Mouse (Mus musculus) midbrain, embryonic 14.5 days (tissue): ENCODE measurements at regions not wholly inside any gene's neighbourhood (a gene's known extent, or its start where the extent isn't known, plus 50 kb on each side); places are given as distances from the start of the nearest gene placed in this dataset.

Source experiments
- ATAC-seq: fragments of 200-750 bp; cut with Nextera tagmentation; 2 replicates; pipeline ENCODE4 v1.8.0; 2017; ENCODE audit warnings: moderate number of reproducible peaks, moderate library complexity; ENCODE audit not compliant: low FRiP score, low TSS enrichment
- DNase-seq: peaks from one replicate; pipeline ENCODE4 v3.0.0-alpha.2; 2015
- H3K27ac ChIP-seq: fragments of 300-500 bp; sonication (generic); replicated peaks from 2 replicates; pipeline ENCODE4 v1.5.1; 2014; ENCODE audit warnings: mild to moderate bottlenecking, low read depth, low read length, moderate library complexity
- H3K27me3 ChIP-seq: fragments of 300-500 bp; sonication (generic); 2 replicates; pipeline ENCODE4 v1.6.1; 2014; ENCODE audit warnings: low read length, control low read depth, mixed read lengths; ENCODE audit not compliant: control insufficient read depth, insufficient read depth
- H3K36me3 ChIP-seq: fragments of 300-500 bp; sonication (generic); 2 replicates; pipeline ENCODE4 v1.6.1; 2014; ENCODE audit warnings: low read length, control low read depth; ENCODE audit not compliant: control insufficient read depth, insufficient read depth
- H3K4me1 ChIP-seq: fragments of 300-500 bp; sonication (generic); 2 replicates; pipeline ENCODE4 v1.6.1; 2014; ENCODE audit warnings: mild to moderate bottlenecking, antibody characterized with exemption, low read length, control low read depth; ENCODE audit not compliant: control insufficient read depth, insufficient read depth
- H3K4me2 ChIP-seq: fragments of 300-500 bp; sonication (generic); 2 replicates; pipeline ENCODE4 v1.6.1; 2014; ENCODE audit warnings: mild to moderate bottlenecking, low read length, moderate library complexity
- H3K4me3 ChIP-seq: fragments of 300-500 bp; sonication (generic); replicated peaks from 2 replicates; pipeline ENCODE4 v1.5.1; 2014; ENCODE audit warnings: low read depth, low read length
- H3K9ac ChIP-seq: fragments of 300-500 bp; sonication (generic); replicated peaks from 2 replicates; pipeline ENCODE4 v1.6.1; 2014; ENCODE audit warnings: mild to moderate bottlenecking, low read length, moderate library complexity
- H3K9me3 ChIP-seq: fragments of 300-500 bp; sonication (generic); 2 replicates; pipeline ENCODE4 v1.6.1; 2016; ENCODE audit warnings: low read length, control low read depth, mixed read lengths; ENCODE audit not compliant: control insufficient read depth
- WGBS: fragments of 180-500 bp; shearing (Covaris S2); extraction: QIAGEN DNeasy Blood & Tissue Kit; methylation state at CpG from one replicate; pipeline ENCODE4 v1.1.7; 2014; 5-methylcytosine and 5-hydroxymethylcytosine counted together

DNA sequence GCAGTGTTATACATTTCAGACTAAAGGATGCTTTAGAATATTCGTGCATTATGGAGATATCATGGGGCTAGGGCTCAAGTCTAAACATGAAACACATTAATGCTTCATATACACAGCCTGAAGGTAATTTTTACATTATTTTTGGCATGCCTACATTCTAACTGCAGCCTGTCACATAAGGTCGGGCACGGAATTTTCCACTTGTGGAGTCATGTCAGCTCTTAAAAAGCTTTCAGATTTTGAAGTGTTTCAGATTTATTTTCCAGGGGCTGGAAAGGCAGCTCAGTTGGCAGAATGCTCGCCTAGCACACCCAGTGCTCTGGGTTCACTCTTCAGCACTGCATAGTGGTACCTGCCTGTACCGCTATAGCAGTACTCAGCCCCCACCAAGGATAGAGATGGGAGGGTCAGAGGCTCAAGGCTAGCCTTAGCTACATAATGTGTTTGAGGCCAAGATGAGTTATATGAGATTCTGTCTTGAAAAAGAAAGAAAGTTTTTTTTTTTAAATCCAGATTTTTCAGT is 214.6 kb upstream of the Jarid2 start:
- Histone ChIP-seq H3K4me1 (0 out of 2 replicates have a peak, but pooled peaks cover 4% of the 10 kb centered on the region), H3K27me3 (no peaks in the 10 kb centered on the region), H3K36me3 (no peaks in the 10 kb centered on the region), H3K4me2 (no peak overlapping the region), H3K9ac (no peak overlapping the region), H3K4me3 (no peak overlapping the region), H3K9me3 (no peaks in the 10 kb centered on the region), H3K27ac (no peak overlapping the region)
- WGBS, result 87% methylated on average over 5 of the region's 5 CpGs
- DNase-seq (no peak), ATAC-seq (no peak)

DNA sequence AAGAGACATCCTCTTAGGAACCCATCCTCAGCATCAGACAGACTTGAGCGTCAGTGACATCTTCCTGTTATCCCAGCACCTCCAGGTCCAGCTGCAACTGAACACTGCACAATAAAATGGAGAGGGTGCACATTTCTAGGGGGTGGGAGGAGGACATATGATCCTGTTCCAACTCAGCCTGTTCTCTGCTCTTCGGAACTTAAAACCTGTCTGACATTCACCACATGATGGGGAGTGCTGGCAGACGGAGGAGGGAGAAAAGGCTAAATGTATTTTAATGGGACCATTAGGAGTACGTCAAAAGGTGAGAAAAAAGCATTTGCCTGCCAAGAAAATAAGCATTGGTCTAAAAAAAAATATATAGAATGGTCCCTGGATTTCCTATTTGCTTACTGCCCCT is 212.4 kb upstream of the Jarid2 start:
- 88% methylated on average over 4 of the region's 4 CpGs for WGBS
- Histone ChIP-seq H3K27ac (no peak overlapping the region), H3K4me1 (0 out of 2 replicates have a peak, but pooled peaks cover 4% of the 10 kb centered on the region), H3K9ac (no peak overlapping the region), H3K4me3 (no peak overlapping the region), H3K36me3 (no peaks in the 10 kb centered on the region), H3K9me3 (no peaks in the 10 kb centered on the region), H3K4me2 (no peak overlapping the region), H3K27me3 (no peaks in the 10 kb centered on the region)
- DNase-seq (no peak), ATAC-seq (no peak)

DNA sequence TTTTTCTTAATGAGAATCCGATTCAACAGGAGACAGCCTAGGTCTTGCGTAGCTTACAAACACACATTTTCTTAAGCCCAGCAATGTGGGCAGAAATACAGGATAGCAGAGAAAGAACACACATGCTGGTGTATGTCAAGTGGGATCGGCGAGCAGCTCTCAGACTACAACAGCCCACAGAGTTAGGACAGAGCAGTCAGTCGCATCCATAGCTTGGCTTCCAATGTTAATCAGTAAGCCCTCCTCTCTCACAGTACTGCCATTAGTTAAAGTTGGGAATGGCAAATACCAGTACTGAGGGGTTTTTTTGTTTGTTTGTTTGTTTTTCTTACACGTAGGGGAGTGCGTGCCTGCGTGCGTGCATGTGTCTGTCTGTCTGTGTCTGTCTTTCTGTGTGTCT is 212.0 kb upstream of the Jarid2 start:
- Histone ChIP-seq H3K27ac (no peak overlapping the region), H3K27me3 (no peaks in the 10 kb centered on the region), H3K9ac (no peak overlapping the region), H3K4me1 (0 out of 2 replicates have a peak, but pooled peaks cover 4% of the 10 kb centered on the region), H3K4me3 (no peak overlapping the region), H3K36me3 (no peaks in the 10 kb centered on the region), H3K4me2 (no peak overlapping the region), H3K9me3 (no peaks in the 10 kb centered on the region)
- DNase-seq (no peak), ATAC-seq (no peak)
- WGBS, result 90% methylated on average over 9 of the region's 9 CpGs

DNA sequence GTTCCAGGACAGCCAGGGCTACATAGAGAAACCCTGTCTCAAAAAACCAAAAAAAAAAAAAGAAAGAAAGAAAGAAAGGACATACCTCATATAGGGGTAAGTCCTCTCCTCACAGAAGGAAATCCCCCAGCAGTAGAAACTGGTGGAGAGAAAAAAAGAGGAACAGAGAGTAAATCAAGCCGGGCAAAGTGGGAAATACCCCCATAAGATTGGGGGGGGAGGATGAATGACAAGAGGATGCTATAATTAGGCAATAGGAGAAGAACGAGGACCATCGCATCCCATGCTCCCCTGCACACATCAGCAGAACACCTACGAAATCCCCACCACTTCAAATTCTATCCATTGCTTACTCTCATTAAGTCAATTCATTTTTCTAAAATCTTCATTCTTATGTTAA is 211.1 kb upstream of the Jarid2 start:
- Histone ChIP-seq H3K4me3 (no peak overlapping the region), H3K9me3 (no peaks in the 10 kb centered on the region), H3K9ac (no peak overlapping the region), H3K27ac (no peak overlapping the region), H3K4me2 (no peak overlapping the region), H3K4me1 (0 out of 2 replicates have a peak, but pooled peaks cover 4% of the 10 kb centered on the region), H3K27me3 (no peaks in the 10 kb centered on the region), H3K36me3 (no peaks in the 10 kb centered on the region)
- DNase-seq, result no peak
- ATAC-seq, result no peak
- WGBS, result 93% methylated on average over 4 of the region's 4 CpGs

DNA sequence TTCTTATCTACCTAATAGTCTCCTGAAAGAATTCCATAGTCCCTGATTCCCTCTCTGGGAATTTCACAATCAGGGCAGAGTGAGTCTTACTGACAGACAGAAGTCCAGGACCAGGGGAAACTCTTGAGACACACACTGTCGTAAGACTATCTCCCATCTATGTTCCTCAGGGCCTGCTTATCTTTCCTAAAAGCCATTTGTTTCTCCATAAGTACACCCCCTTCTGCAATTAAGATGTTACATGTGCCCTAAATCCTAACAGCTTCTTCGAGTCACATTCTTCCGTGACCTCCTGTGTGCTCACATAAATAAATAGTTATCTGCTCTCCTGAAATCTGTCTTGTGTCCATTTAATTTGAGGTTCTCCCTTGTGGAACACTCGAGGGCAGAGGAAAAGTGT is 205.8 kb upstream of the Jarid2 start:
- DNase-seq (no peak), ATAC-seq (no peak)
- no peak overlapping the region for H3K9ac ChIP-seq
- H3K4me1 ChIP-seq, result no peaks in the 10 kb centered on the region
- no peaks in the 10 kb centered on the region for H3K9me3 ChIP-seq
- no peaks in the 10 kb centered on the region for H3K27me3 ChIP-seq
- H3K4me2 ChIP-seq, result no peak overlapping the region
- H3K27ac ChIP-seq, result no peak overlapping the region
- no peaks in the 10 kb centered on the region for H3K36me3 ChIP-seq
- H3K4me3 ChIP-seq, result no peak overlapping the region
- WGBS, result 80% methylated on average over 4 of the region's 4 CpGs

DNA sequence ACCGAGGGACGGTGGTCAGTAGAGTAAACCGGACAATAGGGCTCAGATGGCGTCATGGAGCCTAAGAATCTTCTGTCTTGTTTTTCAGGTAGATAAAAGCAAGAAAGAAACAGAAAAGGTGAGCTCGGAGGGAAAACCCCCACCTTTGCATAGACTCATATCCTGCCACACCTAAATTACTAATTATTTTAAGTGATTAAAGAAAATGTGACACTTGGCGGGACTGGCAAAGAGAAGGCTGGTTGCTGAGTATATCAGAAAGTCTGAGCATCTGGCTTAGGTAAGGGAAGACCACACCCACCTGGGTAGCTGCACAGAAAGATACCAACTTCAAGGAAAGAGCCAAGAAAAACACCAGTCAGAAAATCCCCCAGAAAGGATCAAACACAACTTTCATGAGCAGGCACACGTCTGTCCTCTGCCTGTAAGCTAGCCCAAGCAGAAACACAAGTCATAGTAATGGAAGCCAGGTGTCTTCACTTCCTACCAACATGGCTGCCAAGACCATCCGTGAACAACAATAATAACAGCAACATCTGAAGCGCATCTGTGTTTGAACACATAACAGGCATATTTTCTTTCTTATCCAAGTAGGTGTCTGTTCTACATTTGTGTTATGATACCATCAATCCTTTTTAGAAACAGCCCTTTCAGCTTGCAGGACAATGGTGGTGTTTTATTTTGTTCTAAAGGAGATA is 198.3 kb upstream of the Jarid2 start:
- WGBS, result 95% methylated on average over 9 of the region's 9 CpGs
- no peaks in the 10 kb centered on the region for H3K4me1 ChIP-seq
- H3K36me3 ChIP-seq, result no peaks in the 10 kb centered on the region
- no peak overlapping the region for H3K9ac ChIP-seq
- DNase-seq (no peak), ATAC-seq (no peak)
- H3K27me3 ChIP-seq, result no peaks in the 10 kb centered on the region
- no peak overlapping the region for H3K4me3 ChIP-seq
- no peak overlapping the region for H3K27ac ChIP-seq
- H3K9me3 ChIP-seq, result no peaks in the 10 kb centered on the region
- no peak overlapping the region for H3K4me2 ChIP-seq

DNA sequence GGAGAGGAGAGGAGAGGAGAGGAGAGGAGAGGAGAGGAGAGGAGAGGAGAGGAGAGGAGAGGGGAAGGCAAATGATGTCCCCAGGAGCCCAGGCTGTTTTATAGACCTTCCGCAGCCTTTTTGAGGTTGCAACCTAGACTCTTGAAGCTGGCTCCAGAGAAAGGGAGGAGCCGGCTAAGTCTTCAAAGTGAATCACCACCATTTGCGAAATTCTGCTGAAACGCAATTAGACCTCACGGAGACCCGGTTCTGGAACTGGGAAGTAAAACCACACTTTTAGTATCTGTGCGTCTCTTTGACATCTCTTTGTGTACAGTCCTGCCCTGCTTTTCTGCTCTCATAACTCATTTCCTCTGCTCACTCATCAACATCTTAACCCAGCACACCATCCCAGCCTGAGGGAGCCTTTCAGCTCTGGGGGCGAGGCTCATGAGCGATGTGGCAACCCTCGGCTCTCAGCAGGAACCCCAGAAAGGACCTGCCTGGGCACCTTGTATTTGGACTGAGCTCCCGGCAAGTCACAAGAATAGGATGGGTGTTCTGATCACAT is 196.6 kb upstream of the Jarid2 start:
- H3K4me1 ChIP-seq, result no peaks in the 10 kb centered on the region
- H3K9me3 ChIP-seq, result no peaks in the 10 kb centered on the region
- WGBS, result 91% methylated on average over 11 of the region's 11 CpGs
- H3K9ac ChIP-seq, result no peak overlapping the region
- H3K36me3 ChIP-seq, result no peaks in the 10 kb centered on the region
- ATAC-seq (no peak), DNase-seq (no peak)
- H3K4me3 ChIP-seq, result no peak overlapping the region
- H3K27me3 ChIP-seq, result no peaks in the 10 kb centered on the region
- no peak overlapping the region for H3K4me2 ChIP-seq
- H3K27ac ChIP-seq, result no peak overlapping the region

DNA sequence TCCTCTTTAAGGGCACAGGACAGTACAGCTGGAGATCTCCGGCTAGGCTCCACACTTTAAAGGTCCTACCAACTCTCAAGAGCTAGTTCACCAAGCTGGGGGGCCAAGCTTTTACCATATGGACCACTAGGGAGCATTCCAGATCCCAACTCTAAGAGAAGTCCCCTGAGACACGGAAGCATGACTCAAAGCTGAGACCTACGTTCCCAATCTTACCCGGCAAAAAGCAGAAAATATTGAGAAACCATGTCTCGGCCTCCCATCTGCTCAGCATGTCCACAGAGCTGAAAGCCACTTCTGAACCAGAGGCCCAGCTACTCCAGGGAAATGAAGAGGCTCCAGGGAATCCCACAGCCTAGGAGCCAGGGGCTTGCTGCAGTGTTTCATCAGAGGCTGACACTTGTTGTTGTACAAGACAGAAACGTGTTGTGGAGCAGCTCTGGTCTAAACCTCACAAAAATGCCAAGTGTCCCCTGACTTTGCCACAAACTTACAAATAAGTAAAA is 194.6 kb upstream of the Jarid2 start:
- no peak for ATAC-seq
- no peak overlapping the region for H3K4me2 ChIP-seq

DNA sequence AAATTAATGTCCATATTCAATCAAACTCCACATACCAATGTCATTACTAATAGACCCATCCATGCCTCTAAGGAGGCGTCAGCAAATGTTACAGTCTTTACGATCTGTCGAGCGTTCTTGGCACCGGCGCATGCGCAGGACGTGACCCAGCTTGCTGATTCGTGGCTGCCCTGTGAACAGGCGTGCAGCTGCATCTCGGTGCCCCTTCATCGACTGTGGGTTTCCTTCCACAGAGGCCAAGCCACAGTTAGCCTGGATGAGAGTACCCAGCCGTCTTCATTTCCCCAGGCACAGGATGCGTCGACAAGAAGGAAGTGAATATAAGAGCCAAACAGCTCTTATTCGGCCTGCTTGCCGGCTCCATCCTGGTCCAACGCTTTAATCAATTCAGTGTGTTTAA is 193.8 kb upstream of the Jarid2 start:
- DNase-seq (peak; percentile 14), ATAC-seq (no peak)
- H3K36me3 ChIP-seq, result no peaks in the 10 kb centered on the region
- no peak overlapping the region for H3K4me3 ChIP-seq
- no peak overlapping the region for H3K9ac ChIP-seq
- WGBS, result 90% methylated on average over 18 of the region's 18 CpGs
- no peaks in the 10 kb centered on the region for H3K4me1 ChIP-seq
- H3K27ac ChIP-seq, result no peak overlapping the region
- H3K9me3 ChIP-seq, result no peaks in the 10 kb centered on the region
- no peaks in the 10 kb centered on the region for H3K27me3 ChIP-seq
- H3K4me2 ChIP-seq, result no peak overlapping the region

More for the DNA sequence above, 194.6 kb upstream of the Jarid2 start:
- H3K9ac ChIP-seq, result no peak overlapping the region
- H3K9me3 ChIP-seq, result no peaks in the 10 kb centered on the region
- WGBS, result 95% methylated on average over 6 of the region's 6 CpGs
- no peak overlapping the region for H3K4me3 ChIP-seq
- H3K4me1 ChIP-seq, result no peaks in the 10 kb centered on the region
- H3K36me3 ChIP-seq, result no peaks in the 10 kb centered on the region
- no peak for DNase-seq
- no peaks in the 10 kb centered on the region for H3K27me3 ChIP-seq
- no peak overlapping the region for H3K27ac ChIP-seq
